Mouse (Mus musculus) MEL-GATA-1-ER (cell line): ENCODE results near the gene Ctbs.

Experiments
- DNase-seq: peaks from one replicate; pipeline ENCODE4 v3.0.0-alpha.2; 2012; ENCODE audit warnings: low read depth; ENCODE audit errors: extremely low read depth

The Ctbs gene

GRCm38 (mm10) chr3:146449745-146450250 lies at the start of gene Ctbs:
Gene Ctbs, plus strand, starts transcription at chr3:146449795.
- no peak for DNase-seq

GRCm38 (mm10) chr3:146403770-146404169 lies 45.8 kb upstream of the Ctbs start:
- DNase-seq = no peak

GRCm38 (mm10) chr3:146404311-146405201 lies 45.0 kb upstream of the Ctbs start, which contains the start of gene Ssx2ip:
Gene Ssx2ip, plus strand, starts transcription at chr3:146404642.
- peak; percentile 78 for DNase-seq

GRCm38 (mm10) chr3:146405213-146406006 lies 44.2 kb upstream of the Ctbs start:
- DNase-seq = peak; percentile 88

GRCm38 (mm10) chr3:146406007-146406341 lies 43.6 kb upstream of the Ctbs start:
- DNase-seq = no peak

- no peak for DNase-seq
Observed at GRCm38 (mm10) chr3:146407086-146407721, 42.4 kb upstream of the Ctbs start.

- no peak for DNase-seq
Observed at GRCm38 (mm10) chr3:146410114-146410513, 39.5 kb upstream of the Ctbs start.

GRCm38 (mm10) chr3:146412008-146412407 lies 37.6 kb upstream of the Ctbs start:
- no peak for DNase-seq

- no peak for DNase-seq
Observed at GRCm38 (mm10) chr3:146412480-146412879, 37.1 kb upstream of the Ctbs start.

- DNase-seq = no peak
Observed at GRCm38 (mm10) chr3:146413016-146413415, 36.6 kb upstream of the Ctbs start.

- no peak for DNase-seq
Observed at GRCm38 (mm10) chr3:146413992-146414391, 35.6 kb upstream of the Ctbs start.

GRCm38 (mm10) chr3:146414555-146414954 lies 35.0 kb upstream of the Ctbs start:
- DNase-seq = no peak

- DNase-seq = no peak
Observed at GRCm38 (mm10) chr3:146417873-146418272, 31.7 kb upstream of the Ctbs start.

- peak; percentile 89 for DNase-seq
Observed at GRCm38 (mm10) chr3:146418901-146419300, 30.7 kb upstream of the Ctbs start.

- DNase-seq = no peak
Observed at GRCm38 (mm10) chr3:146419534-146419933, 30.1 kb upstream of the Ctbs start.

GRCm38 (mm10) chr3:146419992-146420537 lies 29.5 kb upstream of the Ctbs start:
- DNase-seq = no peak

- DNase-seq = no peak
Observed at GRCm38 (mm10) chr3:146421787-146422186, 27.8 kb upstream of the Ctbs start.

GRCm38 (mm10) chr3:146423710-146424109 lies 25.9 kb upstream of the Ctbs start:
- no peak for DNase-seq

- DNase-seq = no peak
Observed at GRCm38 (mm10) chr3:146424306-146424900, 25.2 kb upstream of the Ctbs start.

- DNase-seq = no peak
Observed at GRCm38 (mm10) chr3:146425902-146426301, 23.7 kb upstream of the Ctbs start.

- no peak for DNase-seq
Observed at GRCm38 (mm10) chr3:146426489-146426888, 23.1 kb upstream of the Ctbs start.
